Mouse (Mus musculus) liver, embryonic 11.5 days (tissue): ENCODE results near the gene Syn3. TPM values are rescaled to one million over a fixed set of nuclear protein-coding genes. Genes with fewer than 3 reads are reported as not detected.

Experiments
- ATAC-seq: fragments of 200-750 bp; cut with Nextera tagmentation; replicated peaks from 2 replicates; pipeline ENCODE4 v1.8.0; 2017; ENCODE audit warnings: moderate number of reproducible peaks, mild to moderate bottlenecking, moderate TSS enrichment, moderate library complexity; ENCODE audit not compliant: low FRiP score
- DNase-seq: peaks from one replicate; pipeline ENCODE4 v3.0.0-alpha.2; 2017; ENCODE audit warnings: low spot score
- H3K27ac ChIP-seq: fragments of 300-500 bp; sonication (generic); 2 replicates; pipeline ENCODE4 v1.5.1; 2014; ENCODE audit warnings: mild to moderate bottlenecking, low read depth, low read length, control low read depth
- H3K27me3 ChIP-seq: fragments of 300-500 bp; sonication (generic); replicated peaks from 2 replicates; pipeline ENCODE4 v1.6.1; 2014; ENCODE audit warnings: low read length, mixed read lengths; ENCODE audit not compliant: control insufficient read depth, insufficient read depth
- H3K36me3 ChIP-seq: fragments of 300-500 bp; sonication (generic); 2 replicates; pipeline ENCODE4 v1.6.1; 2014; ENCODE audit warnings: mild to moderate bottlenecking, low read length, moderate library complexity, mixed read lengths; ENCODE audit not compliant: control insufficient read depth, insufficient read depth
- H3K4me1 ChIP-seq: fragments of 300-500 bp; sonication (generic); replicated peaks from 2 replicates; pipeline ENCODE4 v1.6.1; 2014; ENCODE audit warnings: low read length, mixed read lengths; ENCODE audit not compliant: control insufficient read depth, insufficient read depth
- H3K4me2 ChIP-seq: fragments of 300-500 bp; sonication (generic); 2 replicates; pipeline ENCODE4 v1.6.1; 2014; ENCODE audit warnings: mild to moderate bottlenecking, control low read depth, moderate library complexity
- H3K4me3 ChIP-seq: fragments of 300-500 bp; sonication (generic); 2 replicates; pipeline ENCODE4 v1.5.1; 2014; ENCODE audit warnings: low read depth, low read length, control low read depth
- H3K9ac ChIP-seq: fragments of 300-500 bp; sonication (generic); 2 replicates; pipeline ENCODE4 v1.6.1; 2014; ENCODE audit warnings: low read depth, low read length, control low read depth
- H3K9me3 ChIP-seq: fragments of 300-500 bp; sonication (generic); 2 replicates; pipeline ENCODE4 v1.6.1; 2016; ENCODE audit warnings: low read length, inconsistent platforms, mixed read lengths; ENCODE audit not compliant: control insufficient read depth
- WGBS: fragments of 180-500 bp; shearing (Covaris S2); extraction: QIAGEN DNeasy Blood & Tissue Kit; methylation state at CpG from one replicate; pipeline ENCODE4 v1.1.7; 2014; 5-methylcytosine and 5-hydroxymethylcytosine counted together
- polyA plus RNA-seq: library from polyadenylated mRNA; unstranded; fragments of >200 nt; fragmentation: Nextera tagmentation; extraction: Ambion mirVana; gene quantifications from 2 replicates; pipeline ENCODE4 v1.2.1, GENCODE M21; 2014

Syn3 gene
- polyA plus RNA-seq, 1 experiment from 2014 or later = 0.58 TPM

DNA sequence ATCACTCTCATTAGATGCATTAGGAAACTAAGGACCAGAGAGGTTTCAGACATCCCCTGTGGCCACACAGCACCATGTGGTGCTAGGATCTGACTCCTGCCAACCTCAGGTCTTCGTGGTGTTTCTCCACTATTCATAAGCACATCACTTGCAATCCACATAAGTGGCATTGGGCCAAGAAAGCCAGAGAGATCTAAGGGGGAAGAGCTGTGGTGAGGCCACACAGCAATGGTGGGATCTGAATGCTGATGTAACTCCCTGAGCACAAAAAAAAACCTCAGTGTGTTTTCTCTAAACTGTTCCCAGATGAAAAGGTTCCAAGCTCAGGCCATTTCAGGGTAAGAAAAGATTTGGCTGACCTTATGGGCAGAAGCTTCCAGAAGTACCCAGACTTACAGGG lies 162.2 kb downstream of the Syn3 start:
- Histone ChIP-seq H3K9me3 (no peaks in the 10 kb centered on the region), H3K4me3 (no peak overlapping the region), H3K4me1 (peaks cover 50% of the 10 kb centered on the region), H3K36me3 (no peaks in the 10 kb centered on the region), H3K27ac (no peak overlapping the region), H3K27me3 (no peaks in the 10 kb centered on the region), H3K9ac (no peak overlapping the region), H3K4me2 (no peak overlapping the region)
- 74% methylated on average over 1 of the region's 1 CpGs for WGBS
- no peak for DNase-seq
- ATAC-seq = no peak

DNA sequence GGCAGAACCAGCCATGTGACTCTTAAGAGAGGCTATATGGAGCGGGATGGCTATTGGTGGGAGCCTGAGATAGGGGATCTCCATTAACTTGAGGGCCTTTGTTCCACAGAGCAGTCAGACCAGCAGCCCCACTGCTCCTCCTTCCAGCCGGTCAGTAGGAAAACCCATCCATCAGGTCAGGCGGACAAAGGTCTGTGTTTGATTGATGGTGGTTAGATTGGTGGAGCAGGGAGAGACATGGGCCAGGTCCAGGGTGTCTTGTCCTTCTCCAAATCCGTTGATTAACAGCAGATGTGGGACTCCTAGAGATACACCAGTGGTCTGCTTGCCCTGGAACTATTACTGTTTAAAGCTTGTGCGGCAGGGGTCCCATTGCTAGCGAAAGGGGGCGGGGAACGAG lies 164.1 kb downstream of the Syn3 start:
- H3K4me2 ChIP-seq = no peak overlapping the region
- H3K4me3 ChIP-seq = no peak overlapping the region
- H3K4me1 ChIP-seq = peaks cover 38% of the 10 kb centered on the region
- H3K27me3 ChIP-seq = no peaks in the 10 kb centered on the region
- no peak overlapping the region for H3K9ac ChIP-seq
- 55% methylated on average over 8 of the region's 8 CpGs for WGBS
- no peak overlapping the region for H3K27ac ChIP-seq
- DNase-seq (no peak), ATAC-seq (no peak)
- no peaks in the 10 kb centered on the region for H3K9me3 ChIP-seq
- H3K36me3 ChIP-seq = no peaks in the 10 kb centered on the region

DNA sequence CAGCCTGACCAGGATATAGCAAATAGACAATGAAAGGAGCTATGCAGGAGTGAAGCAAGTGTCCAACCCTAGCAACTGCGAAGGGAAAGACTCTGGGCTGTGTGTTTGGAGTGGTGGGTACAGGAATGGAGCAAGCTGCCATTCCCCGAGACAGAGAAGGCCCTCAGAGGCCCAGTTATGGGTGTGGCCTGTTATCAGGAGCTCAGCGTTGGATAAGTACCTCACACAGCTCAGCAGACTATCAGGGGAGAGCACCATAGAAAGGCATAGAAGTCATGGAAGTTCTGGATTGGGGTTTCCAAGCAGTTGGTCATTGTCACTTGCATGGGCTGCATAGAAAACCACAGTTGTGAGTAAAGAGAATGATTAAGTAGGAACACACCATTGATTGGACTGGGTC lies 165.8 kb downstream of the Syn3 start:
- peak overlapping the region; percentile 31 for H3K4me2 ChIP-seq
- H3K27me3 ChIP-seq = no peaks in the 10 kb centered on the region
- ATAC-seq = peak; percentile 88
- no peak for DNase-seq
- peak overlapping the region; percentile 10; the same call in 1 of the 2 replicates for H3K9ac ChIP-seq
- H3K4me1 ChIP-seq = peaks cover 45% of the 10 kb centered on the region
- no peaks in the 10 kb centered on the region for H3K36me3 ChIP-seq
- no peaks in the 10 kb centered on the region for H3K9me3 ChIP-seq
- no peak overlapping the region for H3K4me3 ChIP-seq
- 37% methylated on average over 3 of the region's 3 CpGs for WGBS
- no peak overlapping the region for H3K27ac ChIP-seq

DNA sequence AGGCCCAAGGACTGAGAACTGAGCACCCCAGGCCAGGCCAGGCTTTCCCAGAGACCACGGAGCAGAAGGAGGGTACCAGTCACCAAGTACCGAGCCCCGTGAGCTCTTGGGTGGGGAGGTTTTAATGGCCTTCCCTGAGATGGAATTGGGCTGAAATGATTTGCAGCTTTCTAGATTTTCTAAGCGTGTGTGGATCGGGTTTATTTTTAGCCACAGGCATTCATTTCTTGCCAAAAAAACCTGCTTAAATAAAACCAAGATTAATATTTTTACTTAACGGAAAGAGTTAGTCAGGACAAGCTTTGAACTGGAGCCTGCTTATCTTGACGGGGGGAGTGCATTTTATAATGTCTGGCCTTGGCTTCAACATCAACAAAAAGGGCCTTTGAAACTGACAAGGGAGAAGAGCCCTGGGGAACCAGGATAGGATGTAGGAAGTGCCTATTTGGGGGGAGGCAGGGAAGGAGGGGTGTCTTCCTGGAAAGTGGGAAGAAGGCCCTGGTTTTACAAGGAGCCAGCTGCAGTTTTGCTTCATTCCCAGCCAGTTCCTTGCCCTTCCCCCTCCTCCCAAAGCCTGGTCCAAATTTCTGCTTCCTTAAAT lies 166.9 kb downstream of the Syn3 start:
- Histone ChIP-seq H3K27me3 (no peaks in the 10 kb centered on the region), H3K9me3 (no peaks in the 10 kb centered on the region), H3K4me2 (no peak overlapping the region), H3K9ac (no peak overlapping the region), H3K4me1 (peaks cover 45% of the 10 kb centered on the region), H3K27ac (no peak overlapping the region), H3K36me3 (no peaks in the 10 kb centered on the region), H3K4me3 (no peak overlapping the region)
- 58% methylated on average over 7 of the region's 7 CpGs for WGBS
- no peak for DNase-seq
- no peak for ATAC-seq

DNA sequence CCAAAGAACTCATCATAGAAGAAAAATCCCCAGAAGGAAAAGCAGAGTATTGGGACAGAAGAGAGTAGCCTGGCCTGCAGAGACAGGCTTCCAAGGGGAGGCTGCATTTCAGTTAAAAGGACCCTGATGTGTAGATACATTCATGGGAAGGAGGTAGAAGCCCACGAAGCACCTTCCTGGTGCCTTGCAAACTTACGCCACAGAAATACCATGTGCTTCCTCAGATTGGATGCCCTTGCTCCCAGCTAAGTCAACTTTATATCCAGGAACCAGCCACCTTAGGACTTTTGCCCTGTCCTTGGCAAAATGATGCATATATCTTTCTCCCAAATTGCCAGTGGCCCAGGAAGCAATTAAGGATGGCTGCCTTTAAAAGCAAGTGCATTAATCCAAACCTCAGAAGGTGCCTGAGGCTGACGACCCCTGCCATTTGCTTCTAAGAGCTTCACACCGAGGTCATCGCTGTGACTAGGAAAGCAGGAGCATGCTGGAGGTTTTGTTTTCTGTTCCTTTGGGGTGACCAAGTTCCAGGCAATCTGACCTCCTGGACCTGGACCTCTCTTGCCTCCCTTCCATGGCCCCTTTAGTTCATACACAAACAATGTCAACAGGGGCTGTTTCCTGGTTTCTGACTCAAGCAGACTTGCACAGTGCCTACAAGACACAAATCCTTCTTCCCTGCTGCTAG lies 167.6 kb downstream of the Syn3 start:
- H3K9ac ChIP-seq = no peak overlapping the region
- 66% methylated on average over 5 of the region's 5 CpGs for WGBS
- H3K36me3 ChIP-seq = no peaks in the 10 kb centered on the region
- no peaks in the 10 kb centered on the region for H3K27me3 ChIP-seq
- no peak overlapping the region for H3K4me2 ChIP-seq
- H3K9me3 ChIP-seq = no peaks in the 10 kb centered on the region
- no peak overlapping the region for H3K4me3 ChIP-seq
- ATAC-seq (no peak), DNase-seq (no peak)
- peaks cover 41% of the 10 kb centered on the region for H3K4me1 ChIP-seq
- H3K27ac ChIP-seq = no peak overlapping the region

DNA sequence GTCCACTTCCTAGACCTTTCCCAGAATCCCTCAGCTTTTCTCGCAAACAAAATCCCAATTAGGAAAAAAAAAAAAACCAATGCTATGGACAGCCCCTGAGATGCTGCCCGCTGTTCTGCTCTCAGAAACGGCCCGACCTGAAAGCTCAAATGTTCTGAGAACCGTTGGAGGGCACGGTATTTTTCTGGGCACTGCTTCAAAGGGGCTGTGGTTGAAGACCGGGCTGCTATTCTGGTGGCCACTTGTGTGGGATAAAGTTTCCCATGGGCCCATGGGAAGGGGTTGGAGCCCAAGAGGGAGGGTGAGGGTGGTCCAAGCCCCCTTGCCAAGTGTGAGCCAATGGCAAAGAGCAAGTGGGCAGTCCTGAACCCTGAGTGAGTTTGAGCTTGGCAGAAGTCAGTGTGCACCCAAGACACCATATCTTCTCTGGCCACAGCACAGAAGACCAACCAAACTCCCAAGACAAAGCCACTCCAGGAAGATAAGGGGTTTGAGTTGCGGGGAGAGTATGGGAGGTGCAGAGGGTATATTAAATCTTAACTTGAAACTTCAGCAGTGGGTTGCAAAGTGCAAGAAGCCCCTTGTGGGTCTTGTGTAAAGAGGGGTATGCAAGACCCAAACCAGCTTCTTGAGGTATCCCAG lies 169.3 kb downstream of the Syn3 start:
- ATAC-seq (peak; percentile 52), DNase-seq (no peak)
- H3K4me1 ChIP-seq = peaks cover 38% of the 10 kb centered on the region
- no peak overlapping the region; the same call in 1 of the 2 replicates for H3K27ac ChIP-seq
- no peak overlapping the region for H3K4me2 ChIP-seq
- no peaks in the 10 kb centered on the region for H3K36me3 ChIP-seq
- no peaks in the 10 kb centered on the region for H3K27me3 ChIP-seq
- no peak overlapping the region for H3K9ac ChIP-seq
- no peak overlapping the region for H3K4me3 ChIP-seq
- no peaks in the 10 kb centered on the region for H3K9me3 ChIP-seq
- WGBS = 79% methylated on average over 8 of the region's 8 CpGs

DNA sequence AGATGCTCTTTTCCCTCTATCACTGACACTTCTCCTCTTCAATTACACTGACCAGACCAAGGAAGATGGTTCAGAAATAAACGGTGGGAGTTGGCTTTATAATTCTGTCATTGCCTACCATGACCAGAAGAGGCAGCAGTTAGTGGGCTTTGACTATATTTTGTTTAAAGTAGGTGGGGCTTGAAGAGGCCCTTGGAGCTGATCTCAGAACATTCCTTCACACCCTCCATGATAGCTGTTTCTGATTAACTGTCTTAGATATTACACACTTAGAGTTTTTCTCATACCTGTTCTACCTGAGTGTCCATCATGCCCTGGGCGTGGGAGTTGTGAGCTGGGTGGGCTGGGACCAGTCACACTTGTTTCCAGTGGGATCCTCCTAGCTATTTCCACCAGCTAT lies 170.0 kb downstream of the Syn3 start:
- peaks cover 33% of the 10 kb centered on the region for H3K4me1 ChIP-seq
- H3K4me3 ChIP-seq = no peak overlapping the region
- DNase-seq (no peak), ATAC-seq (peak; percentile 32; the same call in 1 of the 2 replicates)
- H3K27ac ChIP-seq = no peak overlapping the region; the same call in 1 of the 2 replicates
- no peaks in the 10 kb centered on the region for H3K36me3 ChIP-seq
- H3K27me3 ChIP-seq = no peaks in the 10 kb centered on the region
- H3K4me2 ChIP-seq = no peak overlapping the region
- WGBS = 78% methylated on average over 2 of the region's 2 CpGs
- no peak overlapping the region for H3K9ac ChIP-seq
- H3K9me3 ChIP-seq = no peaks in the 10 kb centered on the region

DNA sequence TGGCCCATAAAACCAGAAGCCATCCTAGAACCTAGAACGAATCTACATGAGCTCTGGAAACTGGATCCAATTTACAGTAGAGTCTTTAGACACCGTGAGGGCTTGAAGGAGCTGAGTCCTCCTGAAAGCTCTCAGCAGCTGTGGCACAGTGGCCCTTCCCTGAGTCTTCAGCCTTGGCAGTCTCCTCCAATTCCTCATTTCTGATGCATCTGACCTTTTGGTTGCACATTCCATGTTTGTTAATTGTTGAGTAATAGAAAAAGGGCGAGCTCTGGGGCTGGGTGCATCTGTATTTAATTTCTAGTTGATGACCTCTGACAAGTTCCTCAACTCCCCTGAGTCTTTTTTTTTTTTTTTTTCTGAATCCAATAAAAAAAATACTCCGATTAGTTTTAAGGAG lies 170.6 kb downstream of the Syn3 start:
- Histone ChIP-seq H3K27me3 (no peaks in the 10 kb centered on the region), H3K4me2 (no peak overlapping the region), H3K9me3 (no peaks in the 10 kb centered on the region), H3K27ac (no peak overlapping the region), H3K4me1 (peaks cover 28% of the 10 kb centered on the region), H3K4me3 (no peak overlapping the region), H3K36me3 (no peaks in the 10 kb centered on the region), H3K9ac (no peak overlapping the region)
- no peak for DNase-seq
- WGBS = 81% methylated on average over 4 of the region's 4 CpGs
- ATAC-seq = no peak

DNA sequence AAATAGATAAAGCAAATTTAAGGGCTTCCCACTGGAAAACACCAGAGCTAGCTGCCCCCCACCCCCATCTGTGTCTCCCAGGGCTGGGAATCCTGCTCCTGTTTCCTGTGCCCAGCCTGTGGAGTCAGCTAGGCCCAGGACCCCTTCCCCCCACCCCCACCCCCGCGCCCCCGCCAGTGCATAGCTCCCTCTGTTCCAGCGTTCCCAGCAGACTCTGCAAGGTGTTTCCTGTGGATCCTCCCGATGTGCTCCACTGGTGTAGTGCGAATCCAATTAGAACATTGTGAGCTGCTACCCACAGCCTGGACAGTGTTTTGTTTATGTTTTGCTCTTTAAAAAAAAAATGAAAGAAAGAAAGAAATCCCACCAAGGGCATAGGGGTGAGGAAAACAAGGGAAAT lies 173.4 kb downstream of the Syn3 start:
- ATAC-seq = no peak
- 41% methylated on average over 6 of the region's 6 CpGs for WGBS
- Histone ChIP-seq H3K36me3 (no peaks in the 10 kb centered on the region), H3K27me3 (no peaks in the 10 kb centered on the region), H3K9me3 (no peaks in the 10 kb centered on the region), H3K4me1 (peaks cover 8% of the 10 kb centered on the region), H3K9ac (no peak overlapping the region), H3K27ac (no peak overlapping the region), H3K4me3 (no peak overlapping the region), H3K4me2 (no peak overlapping the region)
- no peak for DNase-seq
